Mouse (Mus musculus) lung, postnatal 0 days (tissue): Measurements from ENCODE around the gene Prpf18. TPM values are rescaled to one million over a fixed set of nuclear protein-coding genes. Genes with fewer than 3 reads are reported as not detected.

Experiments used
- ATAC-seq: fragments of 200-750 bp; cut with Nextera tagmentation; 2 replicates; pipeline ENCODE4 v1.8.0; 2017; ENCODE audit warnings: moderate library complexity
- DNase-seq: peaks from one replicate; pipeline ENCODE4 v3.0.0-alpha.2; 2016; ENCODE audit warnings: low spot score
- H3K27ac ChIP-seq: fragments of 300-500 bp; sonication (generic); 2 replicates; pipeline ENCODE4 v1.5.1; 2014; ENCODE audit warnings: antibody characterized with exemption, mild to moderate bottlenecking, low read length, mixed read lengths
- H3K27me3 ChIP-seq: fragments of 300-500 bp; sonication (generic); replicated peaks from 2 replicates; pipeline ENCODE4 v1.6.1; 2014; ENCODE audit warnings: low read length, mixed read lengths; ENCODE audit not compliant: insufficient read depth
- H3K36me3 ChIP-seq: fragments of 300-500 bp; sonication (generic); 2 replicates; pipeline ENCODE4 v1.6.1; 2014; ENCODE audit warnings: low read length, mixed read lengths; ENCODE audit not compliant: insufficient read depth
- H3K4me1 ChIP-seq: fragments of 300-500 bp; sonication (generic); 2 replicates; pipeline ENCODE4 v1.6.1; 2014; ENCODE audit warnings: antibody characterized with exemption, low read depth, low read length, mixed read lengths; ENCODE audit not compliant: insufficient read depth
- H3K4me2 ChIP-seq: fragments of 300-500 bp; sonication (generic); replicated peaks from 2 replicates; pipeline ENCODE4 v1.6.1; 2014; ENCODE audit warnings: low read depth, mild to moderate bottlenecking, low read length, moderate library complexity, mixed read lengths
- H3K4me3 ChIP-seq: fragments of 300-500 bp; sonication (generic); 2 replicates; pipeline ENCODE4 v1.5.1; 2014; ENCODE audit warnings: low read depth, low read length
- H3K9ac ChIP-seq: fragments of 300-500 bp; sonication (generic); replicated peaks from 2 replicates; pipeline ENCODE4 v1.6.1; 2014; ENCODE audit warnings: low read depth, mild to moderate bottlenecking
- H3K9me3 ChIP-seq: fragments of 300-500 bp; sonication (generic); 2 replicates; pipeline ENCODE4 v1.6.1; 2016; ENCODE audit warnings: low read length, mixed read lengths
- CTCF ChIP-seq: IDR thresholded peaks from 2 replicates; pipeline ENCODE4 v1.5.1; 2016; ENCODE audit warnings: antibody characterized with exemption, mild to moderate bottlenecking
- EP300 ChIP-seq: IDR thresholded peaks from 2 replicates; pipeline ENCODE4 v1.6.1; 2016; ENCODE audit warnings: antibody characterized with exemption, mild to moderate bottlenecking, control low read depth
- WGBS: fragments of 180-500 bp; shearing (Covaris S2); extraction: QIAGEN DNeasy Blood & Tissue Kit; methylation state at CpG from one replicate; pipeline ENCODE4 v1.1.7; 2014; 5-methylcytosine and 5-hydroxymethylcytosine counted together
- polyA plus RNA-seq: library from polyadenylated mRNA; unstranded; fragments of >200 nt; fragmentation: Nextera tagmentation; extraction: Ambion mirVana; gene quantifications from 2 replicates; pipeline ENCODE4 v1.2.1, GENCODE M21; 2015

The Prpf18 gene
- polyA plus RNA-seq, 1 experiment from 2014 or later: 39.2 TPM

GRCm38 (mm10) chr2:4575975-4576374 lies 75.9 kb downstream of the Prpf18 start:
- Histone ChIP-seq H3K4me1 (peaks cover 14% of the 10 kb centered on the region), H3K27ac (peak overlapping the region; percentile 52), H3K36me3 (peaks cover 19% of the 10 kb centered on the region), H3K9ac (no peak overlapping the region), H3K9me3 (no peaks in the 10 kb centered on the region), H3K27me3 (no peaks in the 10 kb centered on the region), H3K4me2 (no peak overlapping the region), H3K4me3 (no peak overlapping the region)
- TF ChIP-seq EP300 (peak; percentile 70), CTCF (no peak)
- DNase-seq (no peak), ATAC-seq (peak; percentile 52)
- WGBS: 52% methylated on average over 7 of the region's 7 CpGs

GRCm38 (mm10) chr2:4575163-4575562 lies 76.8 kb downstream of the Prpf18 start:
- no peak overlapping the region for H3K9ac ChIP-seq
- 60% methylated on average over 2 of the region's 2 CpGs for WGBS
- ATAC-seq: peak; percentile 65

GRCm38 (mm10) chr2:4574251-4574650 lies 77.7 kb downstream of the Prpf18 start:
- peaks cover 19% of the 10 kb centered on the region for H3K4me1 ChIP-seq
- H3K9me3 ChIP-seq: no peaks in the 10 kb centered on the region
- H3K4me2 ChIP-seq: no peak overlapping the region
- no peak for DNase-seq
- H3K36me3 ChIP-seq: peaks cover 19% of the 10 kb centered on the region
- H3K4me3 ChIP-seq: no peak overlapping the region
- TF ChIP-seq CTCF (no peak), EP300 (no peak)
- peak overlapping the region; percentile 57; the same call in 1 of the 2 replicates for H3K27ac ChIP-seq
- H3K9ac ChIP-seq: no peak overlapping the region
- ATAC-seq: no peak
- 89% methylated on average over 5 of the region's 5 CpGs for WGBS
- H3K27me3 ChIP-seq: no peaks in the 10 kb centered on the region

More at GRCm38 (mm10) chr2:4575163-4575562, 76.8 kb downstream of the Prpf18 start:
- peaks cover 16% of the 10 kb centered on the region for H3K4me1 ChIP-seq
- DNase-seq: peak; percentile 64
- no peak overlapping the region for H3K4me2 ChIP-seq
- no peaks in the 10 kb centered on the region for H3K27me3 ChIP-seq
- H3K9me3 ChIP-seq: no peaks in the 10 kb centered on the region
- TF ChIP-seq CTCF (no peak), EP300 (peak; percentile 74)
- H3K36me3 ChIP-seq: peaks cover 19% of the 10 kb centered on the region
- H3K4me3 ChIP-seq: no peak overlapping the region
- H3K27ac ChIP-seq: peak overlapping the region; percentile 57; the same call in 1 of the 2 replicates

- ATAC-seq: no peak
- H3K36me3 ChIP-seq: peaks cover 14% of the 10 kb centered on the region
These were observed 78.5 kb downstream of the Prpf18 start for GRCm38 (mm10) chr2:4573386-4573785.

GRCm38 (mm10) chr2:4572498-4573263 lies 79.2 kb downstream of the Prpf18 start:
- H3K9me3 ChIP-seq: no peaks in the 10 kb centered on the region
- H3K9ac ChIP-seq: no peak overlapping the region
- peaks cover 13% of the 10 kb centered on the region for H3K36me3 ChIP-seq
- DNase-seq: no peak
- H3K4me2 ChIP-seq: no peak overlapping the region
- ATAC-seq: no peak
- peaks cover 14% of the 10 kb centered on the region for H3K4me1 ChIP-seq
- 0 out of 2 replicates have a peak overlapping the region, but pooled peaks have one; percentile 14 for H3K27ac ChIP-seq
- 61% methylated on average over 7 of the region's 7 CpGs for WGBS
- no peak for TF ChIP-seq EP300
- no peak for TF ChIP-seq CTCF
- H3K27me3 ChIP-seq: no peaks in the 10 kb centered on the region
- H3K4me3 ChIP-seq: no peak overlapping the region

More at GRCm38 (mm10) chr2:4573386-4573785, 78.5 kb downstream of the Prpf18 start:
- no peaks in the 10 kb centered on the region for H3K9me3 ChIP-seq
- H3K4me2 ChIP-seq: no peak overlapping the region
- no peak for TF ChIP-seq EP300
- peak; percentile 41 for TF ChIP-seq CTCF
- H3K4me1 ChIP-seq: peaks cover 13% of the 10 kb centered on the region
- H3K27me3 ChIP-seq: no peaks in the 10 kb centered on the region
- no peak overlapping the region for H3K4me3 ChIP-seq
- no peak overlapping the region for H3K27ac ChIP-seq
- 57% methylated on average over 4 of the region's 4 CpGs for WGBS
- DNase-seq: no peak
- H3K9ac ChIP-seq: no peak overlapping the region

Other genes starting within 250 kb of the Prpf18 start
- 31.9 and 35.7 TPM in 2 replicates for gene Bend7, start 65.7 kb upstream of the Prpf18 start, polyA plus RNA-seq
- 34.3 and 34.6 TPM in 2 replicates for gene Sephs1, start 229.5 kb upstream of the Prpf18 start, polyA plus RNA-seq